Mouse (Mus musculus) C2C12 (cell line): ENCODE measurements around the gene Fbn1.

ENCODE experiments used
- CEBPB ChIP-seq: IDR thresholded peaks from one replicate; pipeline ENCODE4 v1.6.1; 2011; ENCODE audit warnings: low read depth, mild to moderate bottlenecking, control low read depth, moderate library complexity
- CTCF ChIP-seq: IDR thresholded peaks from one replicate; pipeline ENCODE4 v1.5.1; 2011; ENCODE audit not compliant: control insufficient read depth, insufficient read depth, insufficient read length
- MAX ChIP-seq: IDR thresholded peaks from one replicate; pipeline ENCODE4 v1.6.1; 2011; ENCODE audit warnings: mild to moderate bottlenecking, control low read depth
- USF1 ChIP-seq: IDR thresholded peaks from one replicate; pipeline ENCODE4 v1.6.1; 2011; ENCODE audit warnings: low read depth, mild to moderate bottlenecking, control low read depth, moderate library complexity

DNA sequence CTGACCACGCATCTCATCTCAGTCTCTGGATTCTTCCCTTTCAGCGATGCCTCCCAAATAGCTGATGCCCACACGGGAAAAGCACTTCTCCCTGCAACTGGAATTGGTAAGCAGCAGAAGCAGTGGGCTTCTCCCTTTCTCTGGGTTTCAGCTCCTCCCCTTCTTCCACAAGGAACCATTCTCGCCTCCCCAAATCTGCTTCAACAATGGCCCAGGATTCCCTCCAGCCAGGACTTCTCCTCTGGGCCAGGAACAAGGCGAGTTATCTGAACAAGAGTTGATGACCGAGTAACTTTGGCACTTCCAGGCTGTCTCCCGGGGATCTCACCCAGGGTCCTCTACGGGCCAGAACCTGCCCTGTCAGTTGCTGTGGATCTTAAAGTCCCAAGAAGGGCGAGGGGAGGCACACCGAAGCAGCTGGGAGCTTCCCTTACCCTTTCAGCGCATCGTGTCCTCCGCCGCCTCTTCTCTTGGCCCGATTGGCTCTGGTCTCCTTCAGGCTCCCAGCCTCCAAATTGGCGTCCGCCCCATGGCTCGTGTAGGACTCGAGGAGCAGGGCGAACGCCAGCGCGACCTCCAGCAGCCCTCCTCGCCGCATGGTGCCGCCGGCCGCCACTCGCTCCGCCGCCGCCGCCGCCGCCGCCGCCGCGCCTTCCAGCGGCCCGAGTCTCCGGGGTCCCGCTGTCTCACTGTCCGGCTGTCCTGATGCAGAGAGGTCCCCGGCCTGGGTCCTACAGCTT, 2.6 kb downstream of the Fbn1 start, which contains the start of gene Gm9913:
- TF ChIP-seq CTCF (peak; percentile 4), USF1 (no peak), CEBPB (no peak), MAX (no peak)
